Mouse (Mus musculus) left cerebral cortex, postnatal 14 days (tissue): Measurements from ENCODE around the gene Pidd1. TPM values are rescaled to one million over a fixed set of nuclear protein-coding genes. Genes with fewer than 3 reads are reported as not detected.
A peak's percentile ranks its signal among the peaks of the same experiment; 100 is the strongest.
"Not testable (repeated sequence)": the region's sequence is repeated elsewhere in the genome, so short reads cannot be mapped to it uniquely, and the experiment has no call there.

ENCODE experiments used
- DNase-seq, 2 experiments: peaks; one replicate each; pipeline ENCODE4 v3.0.0; 2021 to 2022; ENCODE audit warnings: low spot score in 2 of 2, mixed read lengths in 1 of 2
- intact Hi-C: fragments of 180-260 bp; cut with DNase I; formaldehyde crosslinking; loops from one replicate; pipeline ENCODE4 v1.15.1; 2025
- total RNA-seq, 2 experiments: library from RNA; stranded (reverse); gene quantifications; 2 replicates each; pipeline ENCODE4 v1.2.3; 2021

The Pidd1 gene
- total RNA-seq, 2 experiments from 2014 or later: 1.2 to 2.4 TPM

DNA sequence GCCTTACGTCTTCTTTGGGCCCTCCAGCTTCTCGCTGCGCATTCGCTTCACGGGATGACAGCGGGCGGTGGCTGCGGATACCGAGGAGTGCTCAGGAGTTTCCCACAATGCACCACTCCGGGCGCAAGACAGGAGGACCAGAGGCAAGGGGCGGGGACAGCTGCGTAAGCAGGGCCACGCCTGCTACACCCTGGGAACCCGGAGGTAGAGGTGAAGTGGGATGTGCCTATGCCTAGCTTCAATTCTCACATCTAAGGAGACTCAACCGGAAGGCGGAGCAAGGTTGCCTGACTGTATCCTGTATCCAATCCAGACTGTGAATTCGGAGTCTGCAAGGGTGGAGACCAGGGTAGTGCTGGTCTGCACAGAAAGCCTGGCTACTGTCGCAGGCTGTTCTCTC is 14.5 kb downstream of the Pidd1 start, which contains the start of gene Cend1:
Gene Cend1, minus strand, starts transcription at position 182 of the 400 bp plus-strand sequence.
- intact Hi-C loops: no loop called here
- peak; percentile 89 to 90 for DNase-seq

DNA sequence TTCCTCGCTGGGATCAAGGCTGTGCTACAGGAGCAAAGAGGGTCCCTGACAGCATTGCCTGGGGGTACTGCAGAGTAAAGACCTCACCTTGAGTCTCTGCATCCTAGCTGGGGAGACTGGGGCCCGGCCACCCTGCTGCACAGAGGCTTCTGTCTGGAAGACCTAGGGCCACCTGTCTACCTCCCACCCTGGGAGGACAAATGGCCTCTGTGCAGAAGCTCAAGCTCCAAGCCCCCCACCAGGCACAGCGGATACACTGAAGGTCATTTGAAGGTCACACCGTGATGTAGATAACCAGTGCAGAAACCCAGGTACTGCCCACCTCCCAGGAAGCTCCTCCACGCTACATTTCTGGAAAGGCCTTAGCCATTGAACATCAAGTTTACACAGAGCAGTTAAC is 15.1 kb downstream of the Pidd1 start:
- DNase-seq: no peak
- intact Hi-C loops: no loop called here

DNA sequence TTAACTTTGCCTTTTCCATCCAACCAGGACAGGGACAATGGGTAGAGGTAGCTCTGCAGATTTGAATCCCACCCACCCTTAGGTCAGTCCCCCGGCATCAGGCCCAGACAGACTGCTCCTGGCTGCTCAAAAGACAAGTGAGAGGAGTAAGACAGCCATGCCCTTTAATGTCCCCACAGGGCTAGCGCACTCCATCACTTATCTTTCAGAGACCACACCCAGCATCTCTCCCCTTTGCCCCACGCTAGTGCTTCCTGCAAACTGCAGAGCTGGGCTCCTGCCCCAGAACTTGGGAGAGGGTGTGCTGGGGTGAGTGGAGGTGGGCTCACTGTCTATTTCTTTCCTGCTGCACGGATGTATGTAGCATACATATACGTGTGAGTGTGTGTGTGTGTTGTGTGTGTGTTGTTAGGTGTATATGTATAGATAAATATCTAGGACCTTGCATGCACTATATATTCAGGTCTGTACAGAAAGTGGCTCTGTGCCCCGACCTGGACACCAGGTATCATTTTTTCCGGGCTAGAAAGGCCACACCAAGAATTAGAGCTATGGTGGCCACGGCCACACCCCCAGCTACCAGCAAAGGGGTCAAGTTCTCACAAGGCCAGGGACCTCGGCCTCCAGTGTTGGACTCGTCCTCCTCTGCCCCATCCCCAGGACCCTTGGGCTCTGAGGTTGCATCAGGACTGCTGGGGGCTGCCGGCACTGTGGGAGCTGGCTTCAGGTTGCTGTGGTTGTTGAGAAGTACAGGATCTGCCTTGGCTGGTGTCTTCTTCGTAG is 16.7 kb downstream of the Pidd1 start:
- DNase-seq: no peak
- intact Hi-C loops: no loop called here

DNA sequence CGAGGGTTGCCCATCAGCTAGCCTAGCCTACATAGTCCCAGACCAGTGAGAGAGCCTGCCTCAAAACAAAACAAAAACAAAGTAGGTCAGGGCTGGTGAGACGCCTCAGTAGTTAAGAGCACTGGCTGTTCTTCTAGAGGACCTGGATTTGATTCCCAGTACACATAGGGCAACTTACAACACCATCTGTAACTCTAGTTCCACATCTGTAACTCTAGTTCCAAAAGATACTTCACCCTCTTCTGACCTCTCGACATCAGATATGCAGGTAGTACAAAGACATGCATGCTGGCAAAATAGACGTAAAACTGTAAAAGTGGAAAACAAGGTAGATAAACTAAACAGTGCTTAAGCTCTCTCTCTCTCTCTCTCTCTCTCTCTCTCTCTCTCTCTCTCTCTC is 20.0 kb downstream of the Pidd1 start:
- no peak for DNase-seq
- intact Hi-C loops: no loop called here

DNA sequence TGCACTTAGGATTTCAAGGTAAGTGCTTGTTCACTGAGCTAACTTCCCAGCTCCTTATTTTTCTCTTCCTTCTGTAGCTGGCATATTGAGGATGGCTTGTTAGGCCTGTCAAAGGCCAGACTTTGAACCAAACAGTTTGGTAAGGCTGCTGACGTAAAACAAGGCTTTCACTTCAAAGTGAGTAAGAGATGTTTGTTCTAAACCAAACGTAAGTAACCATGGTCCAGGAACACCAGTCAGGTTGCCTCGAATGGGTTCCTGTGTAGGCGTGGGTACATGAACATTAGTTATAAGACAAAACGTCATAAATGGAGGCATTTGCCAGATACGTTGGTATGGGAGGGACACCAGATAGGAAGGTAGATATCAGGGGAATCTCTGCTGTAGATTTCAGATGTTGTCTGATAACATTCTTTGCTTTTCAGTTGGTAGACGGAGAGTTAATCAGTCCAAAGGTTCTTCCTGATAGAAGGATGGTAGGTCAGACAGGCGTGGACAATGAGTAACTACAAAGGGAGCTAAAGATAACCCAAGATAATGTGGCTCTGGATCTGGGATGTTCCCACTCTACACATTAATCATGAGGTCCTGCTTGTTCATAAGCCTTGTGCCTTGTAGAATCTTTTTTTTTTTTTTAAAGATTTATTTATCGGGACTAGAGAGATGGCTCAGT is 23.7 kb downstream of the Pidd1 start:
- intact Hi-C loops: no loop called here

DNA sequence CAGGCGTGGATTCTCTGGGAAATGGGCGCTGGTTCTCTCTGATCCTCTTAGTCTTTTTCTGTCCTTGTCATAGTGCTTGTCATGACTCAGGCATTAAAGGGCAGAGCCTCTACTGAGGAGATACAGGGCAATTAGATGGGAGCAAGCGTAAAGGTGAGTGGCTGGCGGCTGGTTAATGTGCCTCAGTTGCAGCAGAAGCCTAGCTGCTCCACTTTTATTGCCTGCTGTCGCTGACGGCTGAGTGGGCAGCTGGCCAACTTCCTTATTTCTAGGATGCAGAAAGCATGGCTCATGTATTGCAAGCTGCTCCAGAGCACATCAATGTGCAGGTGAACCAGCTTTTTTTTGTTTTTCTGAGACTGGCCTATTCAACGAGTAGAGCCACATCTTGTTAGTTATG is 24.9 kb downstream of the Pidd1 start:
- intact Hi-C loops: no loop called here
- DNase-seq: peak in 1 of 2 experiments; percentile 66

More for the DNA sequence above, 23.7 kb downstream of the Pidd1 start:
- DNase-seq: no peak

DNA sequence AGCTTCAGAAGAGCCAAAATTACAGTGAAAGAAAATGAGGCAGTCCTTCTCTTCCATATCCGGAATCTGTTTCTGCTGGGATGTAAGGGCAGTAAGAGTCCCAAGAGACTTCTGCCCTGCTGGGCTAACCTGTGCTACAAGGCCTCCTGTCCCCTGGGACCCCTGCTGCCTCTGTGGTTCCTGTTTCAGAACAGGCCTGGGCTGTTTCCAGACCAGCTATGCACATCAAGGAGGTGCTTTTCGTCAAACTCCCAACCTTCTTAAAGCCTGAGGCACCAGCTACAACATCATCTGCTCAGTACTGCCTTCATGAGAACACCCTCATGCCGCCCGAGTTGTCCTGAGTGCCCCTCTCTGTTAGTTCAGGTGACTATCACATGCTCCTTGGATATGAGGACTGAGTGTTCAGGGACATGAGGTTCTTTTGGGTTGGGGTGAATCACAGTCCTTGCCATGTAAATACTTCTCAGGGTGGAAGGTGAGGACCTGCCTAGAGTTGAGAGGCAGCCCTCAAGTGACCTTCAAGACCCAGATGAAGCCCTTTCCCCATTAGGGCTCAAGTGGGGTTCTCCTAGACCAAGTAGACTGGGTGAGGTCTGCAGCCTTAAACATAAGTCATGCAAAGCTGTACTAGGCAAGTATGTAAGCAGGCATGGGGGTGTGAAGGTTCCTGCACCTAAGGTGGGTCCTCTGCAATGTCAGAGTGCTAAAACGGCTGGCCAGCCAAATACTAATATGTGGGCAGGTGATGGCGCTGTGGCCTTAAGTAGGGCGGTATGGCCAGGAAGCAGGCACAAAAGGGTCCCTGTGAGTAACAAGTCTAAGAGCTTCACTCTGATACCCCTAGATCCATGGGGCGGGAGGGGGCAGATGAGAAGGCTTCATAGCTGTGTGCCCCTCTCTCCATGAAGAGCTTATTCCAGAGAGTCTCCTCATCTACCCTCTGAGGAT is 25.8 kb downstream of the Pidd1 start:
- DNase-seq: no peak
- intact Hi-C loops: no loop called here

DNA sequence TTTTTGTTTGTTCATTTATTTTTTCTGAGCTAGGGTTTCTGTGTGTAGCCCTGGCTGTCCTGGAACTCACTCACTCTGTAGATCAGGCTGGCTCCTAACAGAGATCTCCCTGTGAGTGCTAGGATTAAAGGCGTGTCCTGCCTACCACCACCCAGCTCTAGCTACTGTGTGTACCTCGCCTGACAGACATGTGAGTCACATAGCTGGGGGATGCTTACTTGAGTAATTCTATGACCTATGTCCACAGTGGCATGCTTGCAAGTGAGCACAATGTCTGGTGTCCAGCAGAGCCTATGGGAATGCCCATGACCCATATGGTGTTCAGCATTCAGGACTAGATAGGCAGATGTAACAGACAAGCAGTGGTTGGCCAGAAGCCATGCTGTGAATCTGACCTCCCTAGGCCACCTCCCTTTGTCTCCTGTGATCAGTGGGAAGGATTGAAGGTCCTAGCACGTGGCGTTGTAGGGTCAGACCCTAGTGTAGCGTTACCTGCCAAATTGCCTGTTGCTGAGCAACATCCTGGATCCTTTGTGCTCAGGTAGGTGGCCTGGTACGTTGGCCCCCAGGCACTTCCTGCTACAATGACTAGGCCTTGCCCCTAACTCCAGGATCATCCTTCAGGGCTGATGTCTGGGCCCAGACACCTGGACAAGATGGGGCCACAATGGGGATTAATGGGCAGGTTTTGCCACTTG is 27.5 kb downstream of the Pidd1 start:
- DNase-seq: no peak
- intact Hi-C loops: no loop called here

DNA sequence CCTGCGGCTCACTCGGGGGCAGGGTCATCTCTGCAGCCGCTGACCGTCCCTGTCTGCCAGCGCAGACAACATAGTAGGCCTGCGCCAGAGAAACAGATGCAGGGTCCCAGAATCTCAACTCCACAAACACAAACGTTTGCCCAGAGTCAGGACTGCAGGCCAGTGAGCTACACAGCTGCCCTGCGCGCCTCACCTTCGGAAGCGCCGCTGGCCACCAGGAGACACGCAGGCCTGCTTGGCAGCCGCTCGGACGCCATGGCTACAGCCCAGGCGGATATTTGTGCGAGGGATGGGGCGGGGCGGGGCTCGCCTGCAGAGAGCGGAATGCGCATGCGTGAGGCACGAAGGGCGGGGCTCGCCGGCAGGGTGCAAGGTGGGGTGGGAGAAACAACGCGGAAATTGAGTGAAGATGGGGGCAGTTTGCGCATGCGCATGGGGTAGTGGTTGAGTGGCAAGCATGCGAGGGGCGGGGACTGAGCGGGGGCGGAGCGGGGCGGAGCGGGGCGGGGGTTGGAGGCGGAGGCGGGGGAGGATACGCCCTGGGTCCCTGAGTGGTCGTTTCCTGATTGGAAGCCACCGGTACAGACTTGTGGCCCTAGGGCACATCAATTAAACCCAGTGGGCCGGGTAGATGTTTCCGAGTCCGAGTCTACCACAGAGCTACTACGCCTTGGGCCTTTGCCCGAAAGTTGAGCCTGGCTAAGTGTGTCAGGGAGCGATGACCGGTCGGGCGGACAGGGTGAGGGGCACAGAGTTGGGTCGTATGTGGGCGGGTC is 29.8 kb downstream of the Pidd1 start, which contains the start of gene Gatd1:
Gene Gatd1, minus strand, starts transcription at position 328 of the 776 bp plus-strand sequence.
- intact Hi-C loops: no loop called here
- peak; percentile 99 to 100 for DNase-seq

DNA sequence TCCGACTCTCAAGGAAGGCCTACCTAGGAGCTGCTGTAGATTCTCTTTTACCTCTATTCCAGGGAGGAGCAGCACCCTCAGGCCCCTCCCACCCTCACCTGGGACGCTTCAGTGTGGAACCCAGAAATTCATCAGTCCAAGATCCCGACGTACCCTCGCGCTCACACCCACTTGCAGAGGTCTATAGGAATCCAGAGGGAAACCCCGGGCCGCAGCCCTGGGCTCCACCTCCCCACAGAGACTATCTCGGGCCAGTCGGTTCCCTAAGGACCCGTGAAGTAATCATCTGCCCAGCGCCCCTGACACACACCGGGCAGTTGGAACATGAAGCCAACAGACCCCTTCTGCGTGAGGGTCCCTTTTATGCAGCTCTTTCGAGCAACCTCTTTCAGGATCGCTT is 30.5 kb downstream of the Pidd1 start:
- intact Hi-C loops: no loop called here
- DNase-seq: no peak

DNA sequence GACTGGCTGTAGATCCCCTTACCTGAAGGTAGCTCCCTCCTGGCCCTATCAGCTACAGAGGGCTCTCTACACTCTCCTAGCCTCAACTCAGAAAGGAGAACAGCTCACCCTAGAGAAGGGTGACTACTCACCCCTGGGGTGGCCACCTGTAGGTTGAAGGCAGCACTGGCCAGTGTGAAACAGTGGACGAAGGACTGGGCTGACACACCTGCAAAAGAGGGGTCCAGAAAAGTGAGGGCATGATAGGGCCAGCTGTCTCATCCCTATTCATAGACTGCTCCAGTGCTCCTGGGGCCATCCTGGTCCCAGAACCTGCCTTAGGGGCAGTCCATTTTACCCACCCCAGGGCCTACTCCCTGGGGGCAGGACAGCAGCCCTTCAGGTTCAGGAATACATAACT is 32.2 kb downstream of the Pidd1 start:
- DNase-seq: no peak
- intact Hi-C loops: no loop called here

DNA sequence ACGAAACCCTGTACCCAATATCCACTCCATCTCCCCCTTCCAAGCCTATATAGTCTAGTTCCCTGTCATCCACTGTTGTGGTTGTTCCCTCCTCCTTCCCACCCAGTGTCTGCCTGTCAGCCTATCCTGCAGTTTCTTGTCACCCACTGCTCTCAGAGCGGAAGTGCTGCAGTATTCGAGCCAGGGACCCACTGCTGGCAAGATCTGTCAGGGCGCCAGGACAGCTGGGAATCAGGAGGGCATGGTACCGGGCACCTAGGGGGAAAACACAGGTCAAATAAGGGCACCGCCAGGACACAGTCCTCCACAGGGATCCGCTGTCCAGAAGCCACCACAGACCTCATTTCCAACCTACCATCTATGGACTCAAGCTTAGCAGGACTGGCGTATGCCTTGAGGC is 33.2 kb downstream of the Pidd1 start:
- intact Hi-C loops: no loop called here
- DNase-seq: no peak

DNA sequence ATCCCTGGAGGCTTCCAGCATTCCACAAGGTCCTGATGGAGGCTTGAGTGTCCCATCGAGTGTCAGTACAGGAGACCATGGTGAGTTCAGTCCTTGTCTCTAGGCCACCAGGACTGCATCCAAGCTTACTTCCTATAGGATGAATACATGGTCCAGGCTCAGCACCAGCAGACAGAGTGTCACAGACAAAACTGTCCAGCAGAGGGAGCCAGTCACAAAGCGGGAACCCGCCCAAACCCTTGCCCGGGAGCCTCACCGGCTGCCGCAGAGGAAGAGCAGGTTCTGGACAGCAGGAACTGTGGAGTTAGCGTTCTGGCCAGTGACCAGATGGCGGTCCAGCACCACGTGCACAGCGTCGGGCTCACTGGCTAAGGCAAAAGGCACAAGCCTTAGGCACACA is 35.0 kb downstream of the Pidd1 start:
- DNase-seq: peak; percentile 89 to 90
- intact Hi-C loops: loop anchor here (2.0 kb wide), 1 partner anchor 116 kb away; no protein-coding TSS in a partner anchor

DNA sequence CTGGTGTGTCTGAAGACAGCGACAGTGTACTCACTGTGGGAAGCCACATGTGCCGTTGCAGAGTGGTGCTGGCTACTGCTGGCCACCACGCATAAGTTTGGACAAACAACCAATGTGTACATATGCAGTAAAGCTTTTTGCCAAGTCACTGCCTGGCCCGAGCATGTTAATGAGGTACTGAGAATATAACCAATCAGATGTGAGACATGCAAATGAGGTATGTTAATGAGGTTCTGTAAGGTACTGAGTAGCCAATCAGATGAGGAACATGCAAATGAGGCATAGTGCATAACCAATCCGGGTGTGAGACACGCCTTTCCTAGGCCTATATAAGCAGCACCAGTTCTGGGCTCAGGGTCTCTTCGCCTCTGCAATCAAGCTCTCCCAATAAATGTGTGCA is 36.2 kb downstream of the Pidd1 start:
- DNase-seq: not testable (repeated sequence)
- intact Hi-C loops: loop anchor here (2.0 kb wide), 1 partner anchor 117 kb away; no protein-coding TSS in a partner anchor

DNA sequence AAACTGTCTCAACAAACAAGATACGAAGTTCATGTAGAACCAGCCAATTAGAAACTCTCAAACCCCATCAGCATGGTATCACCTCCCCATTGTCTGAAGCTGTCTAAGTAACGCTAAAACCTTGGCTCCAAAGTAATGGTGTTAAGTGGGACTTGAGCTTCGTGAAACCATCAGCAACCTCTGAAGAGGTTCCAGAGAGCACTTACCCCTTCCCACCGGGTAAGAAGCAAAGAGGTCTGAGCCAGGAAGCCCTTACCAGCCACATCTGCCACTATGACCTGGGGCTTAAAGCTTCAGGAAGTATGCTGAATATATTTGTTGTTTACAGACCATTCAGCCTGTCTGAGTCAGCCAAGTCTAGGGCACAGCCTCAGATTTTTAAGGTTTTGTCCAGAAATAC is 38.4 kb downstream of the Pidd1 start:
- no peak for DNase-seq
- intact Hi-C loops: no loop called here

DNA sequence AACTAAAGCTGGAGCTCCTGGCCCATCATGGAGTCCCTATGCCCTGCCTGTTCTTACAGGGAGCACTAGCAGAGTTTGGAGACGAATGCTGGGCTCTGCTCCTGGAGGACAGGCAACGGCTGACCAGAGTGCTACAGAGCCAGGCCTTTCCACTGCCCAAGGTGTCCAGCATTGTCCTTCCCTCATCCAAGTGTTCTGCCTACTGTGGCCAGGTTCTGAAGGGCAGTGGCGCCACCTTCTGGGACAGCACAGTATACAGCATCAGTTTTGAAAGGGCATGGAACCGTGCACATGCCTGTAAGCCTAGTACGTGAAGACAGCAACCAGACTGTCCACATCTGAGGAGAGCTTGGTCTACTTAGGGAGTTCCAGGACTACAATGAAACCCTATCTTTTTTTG is 40.5 kb downstream of the Pidd1 start:
- intact Hi-C loops: no loop called here
- peak; percentile 36 to 58 for DNase-seq

DNA sequence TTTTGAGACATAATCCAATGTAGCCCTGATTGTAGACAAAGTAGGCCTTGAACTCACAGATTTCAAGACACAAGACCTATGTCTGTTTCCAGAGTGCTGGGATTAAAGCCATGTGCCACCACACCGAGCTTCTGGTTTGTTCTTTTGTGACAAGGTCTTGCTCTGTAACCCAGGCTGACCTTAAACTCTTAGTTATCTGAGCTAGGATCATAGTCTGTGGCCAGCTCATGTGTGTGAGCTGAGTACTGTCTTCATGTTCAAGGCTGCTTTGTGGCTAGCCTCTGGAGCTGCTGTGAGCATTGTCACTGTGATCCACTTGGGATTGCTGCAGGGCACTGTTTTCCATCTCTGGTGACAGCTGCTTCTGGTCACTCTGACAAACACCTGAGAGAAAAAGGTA is 48.5 kb downstream of the Pidd1 start:
- intact Hi-C loops: no loop called here

DNA sequence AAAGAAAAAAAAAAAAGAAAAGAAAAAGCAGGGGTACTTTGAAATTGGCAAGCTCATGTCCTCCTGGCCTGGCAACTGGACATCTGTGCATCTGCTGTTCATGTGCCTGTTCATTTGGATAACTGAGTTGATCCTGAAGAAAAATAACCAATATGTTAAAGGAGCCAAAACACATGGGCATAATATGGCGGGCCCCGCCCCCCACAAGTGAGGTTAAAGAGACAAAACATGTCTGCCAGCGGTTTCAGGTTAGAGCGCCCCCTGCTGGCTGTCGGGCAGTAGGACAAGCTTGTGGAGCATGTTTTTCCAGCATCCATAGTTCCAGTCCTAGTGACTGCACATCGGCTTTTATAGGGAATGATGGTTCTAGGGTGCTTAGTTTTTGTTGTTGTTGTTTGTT is 49.1 kb downstream of the Pidd1 start:
- intact Hi-C loops: no loop called here
- peak; percentile 51 to 82 for DNase-seq

More for the DNA sequence above, 48.5 kb downstream of the Pidd1 start:
- no peak for DNase-seq
